Mouse (Mus musculus) embryonic facial prominence, embryonic 12.5 days (tissue): Measurements from ENCODE around the gene Prkar1b. TPM values are rescaled to one million over a fixed set of nuclear protein-coding genes. Genes with fewer than 3 reads are reported as not detected.

Experiments
- ATAC-seq: fragments of 200-750 bp; cut with Nextera tagmentation; 2 replicates; pipeline ENCODE4 v1.8.0; 2017; ENCODE audit not compliant: insufficient number of reproducible peaks, insufficient read depth, low FRiP score, low TSS enrichment
- H3K27ac ChIP-seq: fragments of 300-500 bp; sonication (generic); 2 replicates; pipeline ENCODE4 v1.5.1; 2016; ENCODE audit warnings: mild to moderate bottlenecking
- H3K27me3 ChIP-seq: fragments of 300-500 bp; sonication (generic); 2 replicates; pipeline ENCODE4 v1.6.1; 2016; ENCODE audit warnings: mild to moderate bottlenecking, moderate library complexity
- H3K36me3 ChIP-seq: fragments of 300-500 bp; sonication (generic); 2 replicates; pipeline ENCODE4 v1.6.1; 2016; ENCODE audit warnings: mild to moderate bottlenecking
- H3K4me1 ChIP-seq: fragments of 300-500 bp; sonication (generic); 2 replicates; pipeline ENCODE4 v1.6.1; 2016
- H3K4me2 ChIP-seq: fragments of 300-500 bp; sonication (generic); replicated peaks from 2 replicates; pipeline ENCODE4 v1.6.1; 2016; ENCODE audit warnings: mild to moderate bottlenecking, moderate library complexity
- H3K4me3 ChIP-seq: fragments of 300-500 bp; sonication (generic); 2 replicates; pipeline ENCODE4 v1.5.1; 2016; ENCODE audit warnings: mild to moderate bottlenecking
- H3K9ac ChIP-seq: fragments of 300-500 bp; sonication (generic); 2 replicates; pipeline ENCODE4 v1.6.1; 2016; ENCODE audit warnings: mild to moderate bottlenecking, moderate library complexity
- H3K9me3 ChIP-seq: fragments of 300-500 bp; sonication (generic); 2 replicates; pipeline ENCODE4 v1.6.1; 2016; ENCODE audit warnings: mild to moderate bottlenecking, moderate library complexity
- WGBS: fragments of 180-500 bp; shearing (Covaris S2); methylation state at CpG from one replicate; pipeline ENCODE4 v1.1.7; 2016; 5-methylcytosine and 5-hydroxymethylcytosine counted together
- polyA plus RNA-seq: library from polyadenylated mRNA; unstranded; fragments of >200 nt; fragmentation: Nextera tagmentation; extraction: Ambion mirVana; gene quantifications from 2 replicates; pipeline ENCODE4 v1.2.1, GENCODE M21; 2016

The Prkar1b gene
- polyA plus RNA-seq, 1 experiment from 2014 or later, result 26.2 TPM

DNA sequence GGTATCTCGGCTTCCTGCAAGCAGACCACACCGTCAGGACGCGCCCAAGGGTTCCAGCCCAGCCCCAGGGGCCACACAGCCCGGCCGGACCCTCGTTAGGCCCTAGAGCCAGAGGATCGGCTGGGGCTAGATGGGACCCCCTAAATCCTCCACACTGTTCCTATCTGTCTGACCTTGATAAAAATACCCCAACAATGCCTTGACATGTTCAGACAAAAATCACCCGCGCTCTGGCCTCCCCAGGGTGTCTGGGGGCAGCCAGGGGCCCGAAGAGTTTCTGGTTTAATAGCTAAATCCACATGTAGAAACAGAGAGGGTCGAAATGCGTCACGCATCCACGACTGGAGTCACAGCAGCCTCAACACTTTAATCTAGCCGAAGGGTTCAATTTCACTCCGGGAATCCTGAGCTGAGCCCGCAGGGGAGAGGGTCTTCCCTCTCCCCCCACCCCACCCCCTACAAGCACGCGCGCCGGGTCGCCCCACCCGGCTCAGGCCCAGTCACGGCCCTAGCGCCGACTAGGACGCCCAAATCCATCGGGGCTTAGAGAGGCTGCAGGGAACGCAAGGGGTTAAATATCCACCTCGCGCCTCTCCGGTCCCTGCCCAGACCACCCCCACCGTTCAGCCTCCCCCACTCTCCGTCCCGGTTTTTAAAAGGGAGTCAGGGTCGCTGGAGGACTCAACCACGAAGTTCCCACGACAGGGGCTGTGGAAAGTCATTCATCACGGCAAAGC, 156.3 kb downstream of the Prkar1b start:
- Histone ChIP-seq H3K4me1 (peaks cover 62% of the 10 kb centered on the region), H3K27me3 (peaks cover 78% of the 10 kb centered on the region), H3K4me2 (peak overlapping the region; percentile 94), H3K9ac (peak overlapping the region; percentile 80), H3K27ac (peak overlapping the region; percentile 83), H3K4me3 (peak overlapping the region; percentile 67), H3K9me3 (no peaks in the 10 kb centered on the region), H3K36me3 (no peaks in the 10 kb centered on the region)
- WGBS, result under 1% methylated on average over 40 of the region's 40 CpGs
- ATAC-seq, result no peak

DNA sequence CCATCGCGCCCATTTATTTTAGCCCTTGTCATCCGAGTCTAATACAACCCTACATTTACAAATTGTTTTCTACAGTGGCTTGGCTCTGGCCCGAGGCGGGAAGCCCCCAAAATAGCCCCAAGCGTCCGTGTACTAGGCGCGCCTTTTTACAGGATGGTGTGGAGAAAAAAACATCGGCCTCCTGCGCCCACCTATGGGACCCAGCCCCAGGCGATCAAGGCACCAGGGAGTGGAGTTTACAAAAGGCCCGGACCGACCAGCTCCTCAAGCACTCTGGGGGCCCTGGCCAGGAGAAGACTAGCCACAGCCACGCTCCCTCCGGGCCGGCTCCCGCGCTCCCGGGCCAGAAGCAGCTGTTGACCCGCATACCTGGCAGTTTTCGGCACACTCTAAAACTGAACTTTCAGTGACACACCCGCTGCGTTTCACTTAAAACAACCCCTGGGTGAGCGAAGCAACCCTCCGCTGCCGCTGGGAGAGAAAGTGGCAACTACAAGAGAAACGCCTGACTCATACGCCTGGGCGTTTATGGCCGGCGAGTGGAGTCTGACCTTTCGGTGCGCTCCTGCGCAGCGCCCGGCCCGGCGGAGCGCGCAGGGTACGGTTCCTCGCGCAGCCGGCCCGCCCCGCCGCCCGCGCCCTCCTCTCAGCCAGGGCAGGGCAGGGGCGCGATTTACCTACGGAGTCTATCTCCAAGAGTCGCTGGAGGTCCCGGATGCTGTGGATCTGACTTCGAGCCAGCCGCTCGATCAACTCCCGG, 157.0 kb downstream of the Prkar1b start:
- no peaks in the 10 kb centered on the region for H3K9me3 ChIP-seq
- H3K27ac ChIP-seq, result peak overlapping the region; percentile 83
- peak overlapping the region; percentile 80 for H3K9ac ChIP-seq
- peaks cover 60% of the 10 kb centered on the region for H3K4me1 ChIP-seq
- H3K4me3 ChIP-seq, result peak overlapping the region; percentile 67
- no peak for ATAC-seq
- peaks cover 74% of the 10 kb centered on the region for H3K27me3 ChIP-seq
- WGBS, result 1% methylated on average over 59 of the region's 59 CpGs
- H3K36me3 ChIP-seq, result no peaks in the 10 kb centered on the region
- peak overlapping the region; percentile 94 for H3K4me2 ChIP-seq

DNA sequence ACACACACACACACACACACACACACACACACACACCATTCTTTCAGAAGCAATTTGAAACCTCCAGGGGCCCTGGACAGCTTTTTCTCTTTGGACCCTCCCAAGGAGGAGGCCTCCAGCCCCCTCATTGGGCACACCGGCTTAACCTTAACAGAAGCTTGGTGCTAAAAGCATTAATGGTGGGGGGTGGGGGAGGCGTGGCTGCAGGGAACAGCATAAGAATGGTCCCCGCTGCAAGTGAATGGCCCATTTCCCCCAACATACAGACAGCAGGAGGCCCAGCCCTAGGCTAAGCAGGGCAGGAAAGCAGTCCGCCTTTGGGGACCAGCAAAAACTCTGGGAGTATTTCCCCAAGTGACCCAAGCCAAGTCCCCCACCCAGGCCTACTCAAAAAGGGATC, 158.1 kb downstream of the Prkar1b start:
- H3K4me2 ChIP-seq, result peak overlapping the region; percentile 94
- no peaks in the 10 kb centered on the region for H3K36me3 ChIP-seq
- H3K4me1 ChIP-seq, result peaks cover 50% of the 10 kb centered on the region
- peak overlapping the region; percentile 67 for H3K4me3 ChIP-seq
- 15% methylated on average over 4 of the region's 4 CpGs for WGBS
- no peak overlapping the region for H3K9ac ChIP-seq
- peaks cover 63% of the 10 kb centered on the region for H3K27me3 ChIP-seq
- no peak for ATAC-seq
- no peak overlapping the region for H3K27ac ChIP-seq
- H3K9me3 ChIP-seq, result no peaks in the 10 kb centered on the region

DNA sequence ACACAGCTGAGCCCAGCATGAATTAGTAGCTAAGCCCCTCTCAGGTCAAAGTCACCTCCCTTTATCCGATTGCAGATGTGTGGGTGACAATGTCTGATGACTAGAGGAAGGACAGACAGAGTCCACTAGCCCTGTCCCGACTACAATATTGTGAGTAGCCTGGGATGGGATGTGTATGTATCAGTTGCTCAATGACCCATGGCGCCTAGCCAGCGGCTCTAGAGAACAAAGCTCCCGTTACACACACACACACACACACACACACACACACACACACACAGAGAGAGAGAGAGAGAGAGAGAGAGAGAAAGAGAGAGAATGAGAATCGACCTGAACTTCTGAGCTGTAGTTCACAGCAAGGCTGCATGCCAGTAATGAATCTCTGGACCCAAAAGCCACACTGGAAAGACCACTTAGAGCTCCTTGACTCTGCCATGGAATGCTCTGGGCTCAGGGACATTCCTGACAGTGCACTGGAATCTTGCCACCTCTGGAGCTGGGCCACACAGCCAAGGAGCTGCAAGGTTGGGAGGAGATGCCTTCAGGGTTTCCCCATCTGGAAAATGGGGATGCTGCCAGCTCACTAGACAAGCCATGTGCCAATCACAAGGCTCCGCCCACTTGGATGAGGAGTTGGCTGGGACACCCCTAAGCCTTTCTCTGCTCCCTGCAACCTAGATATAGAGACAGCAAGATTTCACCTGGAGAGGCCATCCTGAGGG, 159.0 kb downstream of the Prkar1b start:
- H3K27me3 ChIP-seq, result peaks cover 54% of the 10 kb centered on the region
- peaks cover 46% of the 10 kb centered on the region for H3K4me1 ChIP-seq
- no peak overlapping the region for H3K9ac ChIP-seq
- no peak for ATAC-seq
- H3K27ac ChIP-seq, result no peak overlapping the region
- no peaks in the 10 kb centered on the region for H3K9me3 ChIP-seq
- H3K4me2 ChIP-seq, result 0 out of 2 replicates have a peak overlapping the region, but pooled peaks have one; percentile 94
- H3K4me3 ChIP-seq, result no peak overlapping the region
- no peaks in the 10 kb centered on the region for H3K36me3 ChIP-seq
- 75% methylated on average over 7 of the region's 7 CpGs for WGBS

DNA sequence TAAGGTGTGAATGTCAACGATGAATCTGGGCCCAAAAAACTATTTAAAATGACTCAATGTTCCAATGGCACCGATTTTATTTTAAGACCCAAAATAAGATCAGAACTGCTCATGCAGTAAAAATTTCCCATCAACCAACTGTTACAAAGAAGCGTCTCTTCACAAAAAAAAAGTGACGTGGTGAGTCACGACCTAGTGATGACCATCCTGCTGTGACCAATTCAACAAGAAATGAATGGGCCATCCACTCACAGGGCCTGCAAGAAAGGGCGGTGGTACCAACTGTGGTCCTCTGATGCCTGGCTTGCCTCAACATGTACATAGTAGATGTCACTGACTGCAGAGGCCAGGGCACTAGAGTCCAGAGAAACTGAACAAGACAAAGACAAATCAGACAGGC, 160.2 kb downstream of the Prkar1b start:
- H3K4me1 ChIP-seq, result peaks cover 44% of the 10 kb centered on the region
- H3K27me3 ChIP-seq, result peaks cover 51% of the 10 kb centered on the region
- ATAC-seq, result no peak
- H3K9ac ChIP-seq, result no peak overlapping the region
- H3K9me3 ChIP-seq, result no peaks in the 10 kb centered on the region
- H3K36me3 ChIP-seq, result peaks cover 4% of the 10 kb centered on the region; the same call in 1 of the 2 replicates
- 73% methylated on average over 6 of the region's 6 CpGs for WGBS
- H3K4me3 ChIP-seq, result no peak overlapping the region
- H3K27ac ChIP-seq, result no peak overlapping the region
- no peak overlapping the region for H3K4me2 ChIP-seq

DNA sequence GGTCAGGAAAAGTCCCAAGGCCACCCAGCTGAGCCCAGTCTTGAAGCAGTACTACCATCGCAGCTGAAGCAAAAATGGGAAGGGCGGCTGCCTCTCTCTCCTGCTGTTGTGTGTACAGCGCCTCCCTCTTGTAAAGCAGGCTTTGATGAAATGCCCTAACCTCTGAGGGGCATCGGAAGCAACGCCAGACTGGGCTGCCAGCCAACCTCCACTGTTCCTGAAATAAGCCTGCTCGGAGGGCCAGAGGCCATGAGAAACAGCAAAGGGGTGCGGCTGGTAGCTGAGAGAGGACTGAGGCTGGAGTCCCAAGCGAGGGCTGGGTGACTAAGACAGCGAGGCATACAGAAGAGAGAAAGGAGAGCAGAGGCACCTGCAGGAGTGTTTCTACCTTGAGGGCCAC, 161.0 kb downstream of the Prkar1b start:
- no peak overlapping the region for H3K9ac ChIP-seq
- no peaks in the 10 kb centered on the region for H3K9me3 ChIP-seq
- ATAC-seq, result no peak
- H3K4me1 ChIP-seq, result peaks cover 38% of the 10 kb centered on the region
- H3K27ac ChIP-seq, result no peak overlapping the region
- H3K36me3 ChIP-seq, result peaks cover 7% of the 10 kb centered on the region; the same call in 1 of the 2 replicates
- H3K4me2 ChIP-seq, result no peak overlapping the region
- H3K4me3 ChIP-seq, result no peak overlapping the region
- peaks cover 44% of the 10 kb centered on the region for H3K27me3 ChIP-seq
- 57% methylated on average over 9 of the region's 9 CpGs for WGBS

DNA sequence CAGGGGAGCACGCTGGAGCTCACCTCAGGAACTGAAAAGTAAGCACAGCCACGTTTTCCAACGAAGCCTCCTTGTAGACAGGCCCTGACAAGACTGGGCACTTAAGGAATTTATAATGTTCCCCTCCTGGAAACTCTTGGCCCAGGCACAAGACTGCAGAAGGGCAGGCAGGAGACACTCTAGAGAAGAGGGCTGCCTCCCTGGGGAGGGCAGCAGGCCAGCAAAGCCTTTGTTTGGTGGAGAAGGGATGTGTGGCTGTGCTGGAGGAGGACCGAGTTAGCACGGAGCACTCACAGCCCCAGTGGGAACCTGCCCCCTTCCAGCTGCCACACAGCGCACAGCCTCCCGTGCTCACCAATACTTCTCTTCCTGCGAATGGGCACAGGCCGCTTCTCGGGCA, 161.8 kb downstream of the Prkar1b start:
- 72% methylated on average over 10 of the region's 10 CpGs for WGBS
- H3K36me3 ChIP-seq, result peaks cover 7% of the 10 kb centered on the region; the same call in 1 of the 2 replicates
- no peaks in the 10 kb centered on the region for H3K9me3 ChIP-seq

DNA sequence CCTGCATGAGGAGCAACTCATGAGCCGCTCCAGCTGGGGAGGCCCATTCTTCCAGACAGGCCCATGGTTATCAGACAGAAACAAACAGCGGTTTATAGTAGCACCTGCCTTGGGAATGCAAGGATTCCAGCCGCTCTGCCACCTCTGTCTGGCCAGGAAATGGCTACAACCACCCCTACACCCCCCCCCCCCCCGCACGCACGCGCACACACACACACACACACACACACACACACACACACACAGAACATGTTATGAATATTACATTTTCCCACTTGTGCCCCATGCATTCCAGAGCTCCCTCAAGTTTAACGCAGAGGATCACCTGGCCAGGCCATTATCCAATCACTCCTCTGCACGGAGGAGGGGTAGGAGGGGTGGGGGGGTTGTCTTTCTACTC, 167.9 kb downstream of the Prkar1b start:
- Histone ChIP-seq H3K27ac (no peak overlapping the region), H3K4me1 (peaks cover 4% of the 10 kb centered on the region; the same call in 1 of the 2 replicates), H3K27me3 (no peaks in the 10 kb centered on the region), H3K9me3 (no peaks in the 10 kb centered on the region), H3K4me3 (no peak overlapping the region), H3K36me3 (peaks cover 7% of the 10 kb centered on the region; the same call in 1 of the 2 replicates), H3K4me2 (no peak overlapping the region), H3K9ac (no peak overlapping the region)
- no peak for ATAC-seq
- WGBS, result 87% methylated on average over 8 of the region's 9 CpGs

More for the DNA sequence above, 161.8 kb downstream of the Prkar1b start:
- H3K4me3 ChIP-seq, result no peak overlapping the region
- no peak overlapping the region for H3K9ac ChIP-seq
- peaks cover 36% of the 10 kb centered on the region for H3K27me3 ChIP-seq
- no peak for ATAC-seq
- peaks cover 31% of the 10 kb centered on the region for H3K4me1 ChIP-seq
- H3K27ac ChIP-seq, result no peak overlapping the region
- no peak overlapping the region for H3K4me2 ChIP-seq

DNA sequence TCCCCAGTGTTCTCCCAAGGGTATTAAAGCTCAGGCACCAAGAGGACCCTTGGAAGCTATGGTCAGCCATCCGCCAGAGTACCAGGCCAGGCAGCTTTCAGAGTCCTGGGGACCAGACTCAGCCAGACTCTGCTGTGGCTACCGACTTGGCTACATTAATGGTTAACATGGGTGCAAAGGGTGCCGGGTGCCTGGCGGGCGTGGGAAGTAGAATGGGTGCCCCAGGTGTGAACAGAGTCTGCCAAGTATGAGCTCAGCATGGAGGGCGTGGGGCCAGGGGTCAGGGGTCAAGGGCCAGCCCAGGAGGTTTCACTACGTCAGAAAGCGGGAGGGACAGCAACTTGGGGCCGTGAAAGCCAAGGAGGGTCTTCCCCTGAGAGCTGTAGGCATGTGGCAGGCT, 169.2 kb downstream of the Prkar1b start:
- no peak overlapping the region for H3K4me2 ChIP-seq
- WGBS, result 80% methylated on average over 9 of the region's 9 CpGs
- H3K36me3 ChIP-seq, result peaks cover 7% of the 10 kb centered on the region; the same call in 1 of the 2 replicates

DNA sequence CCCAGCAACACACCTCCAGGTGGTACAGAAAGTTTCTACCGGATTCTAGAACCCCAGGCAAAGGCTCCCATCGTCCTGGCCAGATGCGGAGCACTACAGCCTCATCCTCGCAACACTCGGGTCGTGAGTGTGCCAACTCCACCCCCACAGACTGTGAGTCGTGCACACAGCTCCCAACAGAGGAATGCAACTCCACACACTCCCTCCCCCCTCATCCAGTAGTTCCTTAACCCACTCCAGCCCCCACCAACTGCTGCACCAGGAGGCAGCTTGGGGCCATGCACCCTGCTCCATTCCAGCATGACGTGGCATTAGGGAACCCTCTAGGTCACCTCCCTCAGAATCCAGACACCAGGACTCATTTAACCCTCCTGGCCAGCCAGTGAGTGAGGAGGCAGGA, 170.0 kb downstream of the Prkar1b start:
- no peaks in the 10 kb centered on the region for H3K9me3 ChIP-seq
- no peaks in the 10 kb centered on the region for H3K27me3 ChIP-seq
- no peak overlapping the region for H3K27ac ChIP-seq
- WGBS, result 69% methylated on average over 8 of the region's 8 CpGs
- no peak overlapping the region for H3K4me2 ChIP-seq
- H3K9ac ChIP-seq, result no peak overlapping the region
- H3K4me1 ChIP-seq, result peaks cover 4% of the 10 kb centered on the region; the same call in 1 of the 2 replicates
- 0 out of 2 replicates have a peak, but pooled peaks have one; percentile 4 for ATAC-seq
- no peak overlapping the region for H3K4me3 ChIP-seq
- peaks cover 5% of the 10 kb centered on the region; the same call in 1 of the 2 replicates for H3K36me3 ChIP-seq

More for the DNA sequence above, 169.2 kb downstream of the Prkar1b start:
- Histone ChIP-seq H3K4me3 (no peak overlapping the region), H3K27me3 (no peaks in the 10 kb centered on the region), H3K27ac (no peak overlapping the region), H3K9me3 (no peaks in the 10 kb centered on the region), H3K4me1 (peaks cover 4% of the 10 kb centered on the region; the same call in 1 of the 2 replicates), H3K9ac (no peak overlapping the region)
- ATAC-seq, result no peak

DNA sequence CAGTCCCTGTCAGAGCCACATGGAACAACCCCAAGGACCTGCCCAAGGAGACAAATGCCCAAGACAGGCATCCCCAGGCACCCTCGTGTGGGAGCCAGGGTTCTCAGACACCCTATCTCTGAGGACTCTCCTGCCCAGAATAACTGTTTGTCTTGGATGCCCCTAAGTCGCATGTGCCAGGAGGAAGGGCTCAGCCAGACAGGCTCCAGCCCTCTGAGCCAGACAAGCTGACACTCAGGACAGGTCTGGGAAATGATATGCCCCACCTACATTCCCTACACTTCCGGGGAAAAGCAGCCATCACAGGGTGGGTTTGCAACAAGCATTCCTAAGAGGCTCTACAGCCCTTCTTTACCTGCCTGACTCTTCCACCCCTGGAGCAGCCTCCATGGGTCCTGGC, 172.0 kb downstream of the Prkar1b start:
- Histone ChIP-seq H3K4me3 (no peak overlapping the region), H3K4me1 (peaks cover 4% of the 10 kb centered on the region; the same call in 1 of the 2 replicates), H3K27ac (no peak overlapping the region), H3K27me3 (no peaks in the 10 kb centered on the region), H3K9me3 (no peaks in the 10 kb centered on the region), H3K4me2 (no peak overlapping the region), H3K9ac (no peak overlapping the region), H3K36me3 (no peaks in the 10 kb centered on the region)
- no peak for ATAC-seq
- 45% methylated on average over 3 of the region's 3 CpGs for WGBS
